Mouse (Mus musculus) embryo, embryonic 10.5 days (tissue): ENCODE measurements around the gene Auts2.

ENCODE experiments used
- DNase-seq: peaks from one replicate; pipeline ENCODE4 v3.0.0-alpha.2; 2015; ENCODE audit warnings: low spot score

The Auts2 gene

DNA sequence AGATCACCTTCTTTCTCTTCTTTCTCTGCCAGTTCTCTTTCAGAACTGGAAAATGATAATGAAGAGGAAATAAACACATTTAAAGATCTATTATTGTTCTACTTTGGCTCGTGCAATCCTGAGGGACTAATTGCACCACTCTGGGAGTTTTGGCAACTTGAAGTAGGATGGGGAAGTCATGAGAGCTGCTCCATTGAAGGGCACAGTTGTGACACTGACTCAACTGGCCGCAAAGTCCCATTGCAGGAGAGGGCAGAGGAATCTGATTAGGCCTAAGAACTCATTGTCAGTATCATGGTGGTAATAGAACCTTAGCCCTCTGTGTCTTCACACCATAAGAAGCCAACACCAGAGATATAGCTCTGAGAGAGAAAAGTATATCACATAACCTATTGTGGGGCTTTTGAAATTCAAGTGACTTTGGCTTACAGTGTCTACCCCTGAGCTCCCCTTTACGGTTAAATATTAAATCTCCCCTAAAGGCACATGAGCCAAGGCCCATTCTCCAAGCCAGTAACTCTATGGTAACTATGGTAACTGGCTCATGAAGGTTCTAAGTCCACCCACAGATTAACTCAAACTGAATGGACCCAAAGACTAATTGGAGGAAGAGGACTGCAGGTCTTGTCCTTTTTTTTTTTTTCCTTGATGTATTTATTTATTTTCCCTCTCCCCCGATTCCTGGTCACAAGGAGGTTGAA is 358.6 kb downstream of the Auts2 start:
- DNase-seq, result no peak

DNA sequence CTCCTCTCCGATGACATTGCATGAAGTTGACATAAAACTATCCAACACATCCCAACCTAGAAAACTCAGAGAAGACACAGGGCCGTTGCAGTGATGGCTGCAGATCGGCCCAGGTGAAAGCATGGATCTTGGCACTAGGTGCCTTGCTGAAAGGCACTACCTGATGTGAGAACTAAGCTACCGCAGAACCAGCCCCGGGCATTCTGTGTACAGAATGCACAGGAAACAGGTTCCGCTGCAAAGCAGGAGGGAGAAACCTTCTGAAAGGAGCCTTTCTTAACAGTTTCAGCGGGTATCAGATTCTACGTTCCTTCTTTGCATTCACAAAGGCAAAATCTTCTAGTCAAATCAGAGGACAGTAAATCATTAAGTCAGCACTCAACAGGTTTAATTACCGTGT is 361.1 kb downstream of the Auts2 start:
- no peak for DNase-seq

DNA sequence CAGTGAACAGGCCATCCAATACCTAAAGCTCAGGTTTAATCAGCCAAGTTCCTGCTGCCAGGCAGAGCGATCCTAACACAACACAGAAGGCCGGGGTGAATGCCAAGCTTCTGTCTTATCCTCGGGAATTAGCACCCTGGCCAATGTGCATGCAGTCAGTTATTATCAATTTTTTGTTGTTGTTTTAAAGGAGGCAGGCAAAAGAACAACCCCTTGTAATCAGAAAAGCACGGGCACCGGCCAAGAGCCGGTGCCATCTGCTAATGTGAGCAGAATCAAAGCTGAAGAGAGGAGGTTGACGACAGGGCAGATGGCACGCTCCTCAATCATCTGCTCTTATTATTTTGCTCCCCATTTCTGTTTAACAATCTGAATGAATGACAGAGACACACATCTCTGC is 373.1 kb downstream of the Auts2 start:
- no peak for DNase-seq

DNA sequence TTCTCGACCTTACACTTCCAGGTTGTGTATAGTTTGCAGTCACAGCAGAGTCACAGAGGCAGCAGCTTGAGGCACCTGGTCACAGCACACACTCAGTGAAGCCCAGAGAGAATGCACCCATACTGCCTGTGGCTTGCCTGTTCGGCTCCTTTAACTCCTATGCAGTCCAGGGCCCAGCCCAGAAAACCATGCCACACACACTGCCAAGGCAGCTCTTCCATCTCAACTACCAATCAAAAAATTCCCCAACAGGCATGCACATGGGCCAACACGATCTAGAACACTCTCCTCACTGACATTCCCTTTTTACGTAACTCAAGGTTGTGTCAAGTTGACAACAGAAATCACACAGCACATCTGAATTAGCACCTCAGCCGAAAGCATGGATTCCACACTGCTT is 374.3 kb downstream of the Auts2 start:
- DNase-seq, result no peak

DNA sequence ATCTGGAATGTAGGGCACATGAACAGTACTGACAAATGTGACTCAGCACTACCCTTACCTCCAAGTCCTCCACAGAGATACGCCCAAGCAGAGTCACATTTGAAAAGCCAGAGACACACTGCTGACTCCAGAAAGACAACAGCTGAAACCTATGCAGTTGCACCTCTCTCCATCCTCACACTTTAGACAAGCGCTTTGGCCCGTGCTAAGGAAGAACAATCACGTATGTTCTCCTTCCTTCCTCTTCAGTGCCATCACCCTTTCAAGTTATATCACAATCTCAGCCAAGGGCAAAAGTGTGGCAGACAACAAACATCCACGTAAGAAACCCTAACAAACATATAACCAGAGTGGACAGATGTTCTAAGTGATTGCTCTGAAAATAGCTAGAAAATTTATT is 374.9 kb downstream of the Auts2 start:
- no peak for DNase-seq

DNA sequence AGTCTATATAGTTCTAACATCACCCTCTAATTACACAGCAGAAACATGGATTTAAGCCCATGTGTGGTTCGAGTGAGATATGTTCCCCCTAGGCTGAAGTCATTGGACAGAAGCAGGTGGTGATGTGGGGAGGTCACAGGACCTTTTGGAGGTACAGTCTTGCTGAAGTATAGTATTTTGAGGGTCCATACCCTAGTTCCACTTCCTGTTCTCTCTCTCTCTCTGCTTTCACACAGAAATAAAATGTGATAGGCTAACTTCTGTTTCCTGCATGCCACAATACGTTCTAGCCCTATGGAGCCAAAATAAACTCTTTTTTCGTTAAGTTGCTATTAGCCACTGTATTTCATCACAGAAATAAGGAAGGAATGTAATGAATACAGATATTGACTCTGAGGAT is 376.6 kb downstream of the Auts2 start:
- no peak for DNase-seq

DNA sequence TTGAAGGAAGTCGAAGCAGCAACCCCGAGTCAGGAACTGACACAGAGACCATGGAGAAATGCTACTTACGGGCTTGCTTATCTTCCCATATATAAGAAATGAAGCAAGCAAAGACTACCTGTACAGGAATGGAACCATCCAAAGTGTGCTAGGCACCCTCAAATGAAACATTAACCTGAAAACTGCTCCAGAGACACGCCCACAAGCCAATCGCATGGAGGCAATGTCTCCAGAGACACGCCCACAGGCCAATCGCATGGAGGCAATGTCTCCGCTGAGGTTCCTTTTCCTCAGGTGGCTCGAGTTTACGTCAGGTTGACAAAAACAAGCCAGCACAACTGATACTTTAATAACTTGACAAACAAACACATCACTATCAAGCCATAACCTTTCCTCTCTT is 379.2 kb downstream of the Auts2 start:
- DNase-seq, result no peak

DNA sequence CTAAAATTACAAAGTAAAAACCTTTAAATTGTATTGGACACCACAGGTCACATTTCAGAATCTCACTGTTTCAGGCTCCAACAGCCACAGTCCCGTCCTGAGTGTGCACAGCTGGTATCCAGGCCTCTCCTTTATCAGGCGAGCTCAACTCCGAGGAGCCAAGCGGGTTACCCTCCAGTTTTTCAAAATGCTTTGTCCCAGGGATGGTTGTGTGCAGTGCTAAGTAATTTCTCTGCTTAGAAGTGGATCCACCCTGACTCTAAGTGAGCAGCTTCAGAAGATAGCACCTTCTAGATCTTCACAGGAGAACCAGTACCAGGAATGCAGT is 381.0 kb downstream of the Auts2 start:
- DNase-seq, result peak; percentile 24

DNA sequence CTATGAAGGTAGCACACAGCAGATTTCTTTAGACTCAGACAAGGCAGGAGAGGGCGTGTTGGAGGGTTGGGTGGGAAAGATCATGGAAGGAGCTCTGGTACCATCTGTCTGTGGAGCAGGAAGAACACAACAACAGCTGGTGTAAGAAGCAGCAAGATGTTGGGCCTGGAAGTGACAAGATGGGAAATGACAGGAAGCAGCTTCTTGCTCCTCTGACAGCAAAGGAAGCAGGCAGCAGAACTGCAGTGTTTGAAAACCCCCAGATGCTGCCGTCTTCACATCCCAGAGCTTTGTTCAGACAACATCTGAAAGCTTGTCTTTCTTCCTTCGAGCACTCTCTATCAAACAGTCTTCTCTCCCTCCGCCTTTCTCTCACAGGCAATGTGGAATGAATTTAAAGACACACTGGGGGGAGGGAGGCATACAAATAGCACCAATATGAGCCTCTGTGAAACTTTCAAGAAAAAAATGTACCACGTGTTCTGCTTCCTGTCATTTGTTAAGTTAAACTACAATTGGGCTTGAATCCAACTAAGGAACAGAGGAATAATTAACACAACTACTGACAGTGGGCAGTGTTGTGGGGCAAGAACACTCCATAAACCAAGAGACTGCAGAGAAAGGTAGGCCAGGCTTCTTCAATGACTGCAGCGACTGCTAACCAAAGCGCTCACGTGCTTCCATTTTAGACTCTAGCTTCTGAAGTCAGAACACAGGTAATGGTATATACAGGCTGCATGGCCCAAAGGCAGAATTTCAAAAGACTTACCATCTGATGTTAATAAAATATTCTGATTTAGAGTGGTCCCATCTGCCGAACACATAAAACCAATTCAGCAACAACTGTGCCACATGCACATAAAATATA is 381.6 kb downstream of the Auts2 start:
- peak; percentile 48 for DNase-seq

DNA sequence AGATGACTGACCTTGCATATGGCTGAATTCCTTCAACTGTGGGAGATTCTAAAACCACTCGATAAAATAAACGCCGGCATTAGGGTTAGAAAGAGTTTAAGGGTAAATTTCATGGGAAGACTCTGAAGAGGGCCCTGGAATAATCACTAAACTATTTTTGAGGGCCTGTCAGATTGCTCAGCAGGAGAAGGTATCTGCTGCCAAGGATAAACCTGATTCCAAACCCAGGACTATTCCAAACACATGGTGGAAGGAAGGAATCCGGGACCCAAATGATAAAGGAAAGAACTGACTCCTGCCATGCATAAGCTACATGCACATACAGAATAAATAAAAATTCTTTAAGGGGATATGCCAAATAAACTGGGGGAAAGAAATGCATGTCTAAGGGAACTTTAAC is 399.0 kb downstream of the Auts2 start:
- no peak for DNase-seq

DNA sequence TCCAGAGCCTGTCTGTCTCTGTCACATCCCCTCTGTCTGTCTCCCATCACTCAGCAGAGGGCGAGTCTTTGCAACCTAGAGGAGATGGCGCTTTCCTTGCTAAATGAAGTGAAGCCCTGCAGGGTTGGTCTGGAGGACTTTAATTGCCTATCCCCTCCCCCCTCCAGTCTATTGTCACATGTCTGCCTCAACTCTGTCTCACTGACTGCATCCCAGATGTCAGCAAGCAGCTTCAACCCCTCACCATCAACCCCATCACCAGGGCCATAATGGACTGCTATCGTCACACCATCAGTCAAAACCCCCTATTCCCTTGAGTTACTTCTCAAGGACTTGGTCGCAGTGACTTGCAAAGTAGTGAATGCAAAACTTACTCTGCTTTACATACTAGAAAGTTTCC is 402.3 kb downstream of the Auts2 start:
- DNase-seq, result no peak

DNA sequence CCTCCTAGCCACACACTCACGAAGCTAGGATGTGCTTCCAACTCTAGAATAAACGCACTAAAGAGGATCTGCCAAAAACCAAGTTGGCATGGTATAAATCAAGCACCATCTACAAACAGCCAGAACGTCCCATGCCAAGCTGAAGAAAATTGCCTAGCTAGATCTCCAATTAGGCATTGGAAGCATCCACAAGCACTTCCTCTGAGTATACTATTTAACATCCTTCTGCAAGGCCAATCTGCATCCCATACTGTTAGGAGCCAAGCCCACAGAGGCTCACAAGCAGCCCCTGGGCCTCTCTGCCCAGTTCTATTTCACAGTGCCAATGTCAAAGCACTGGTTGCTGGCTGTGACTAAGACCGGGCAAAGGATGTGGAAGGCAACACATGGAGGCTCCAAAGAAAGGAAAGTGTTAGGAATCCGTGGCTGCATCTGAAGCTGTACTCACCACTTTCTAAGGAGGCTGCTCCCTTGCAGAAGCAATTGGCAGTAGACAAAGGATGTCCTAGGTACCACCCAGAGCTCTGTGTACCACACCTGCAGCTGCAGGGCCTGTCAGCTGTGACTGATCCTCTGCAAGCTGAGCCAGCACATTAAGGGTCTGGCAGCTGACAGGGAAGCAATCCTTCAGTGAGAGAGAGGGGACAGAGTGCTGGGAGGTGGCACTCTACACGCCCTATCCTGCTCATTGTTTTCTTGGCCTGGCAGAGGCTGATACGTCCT is 407.0 kb downstream of the Auts2 start:
- DNase-seq, result no peak

DNA sequence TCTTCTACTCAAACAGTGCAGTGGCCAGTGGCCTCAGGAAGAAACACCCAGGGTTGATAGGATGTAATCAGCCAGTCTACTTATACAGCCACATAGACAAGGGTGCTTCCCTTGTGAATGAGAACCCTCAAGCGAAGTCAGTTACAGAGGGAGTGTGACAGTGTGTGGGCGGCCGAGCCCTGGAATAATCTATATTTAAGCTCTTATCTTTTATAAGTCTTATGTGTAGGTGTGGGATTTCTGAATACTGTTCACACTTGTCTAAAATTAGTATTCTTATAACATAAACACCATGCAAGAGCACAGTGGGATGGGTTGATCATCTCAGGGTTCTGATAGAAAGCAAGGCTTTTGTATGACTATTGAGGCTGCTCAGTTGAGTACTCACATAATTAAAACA is 411.2 kb downstream of the Auts2 start:
- DNase-seq, result no peak

DNA sequence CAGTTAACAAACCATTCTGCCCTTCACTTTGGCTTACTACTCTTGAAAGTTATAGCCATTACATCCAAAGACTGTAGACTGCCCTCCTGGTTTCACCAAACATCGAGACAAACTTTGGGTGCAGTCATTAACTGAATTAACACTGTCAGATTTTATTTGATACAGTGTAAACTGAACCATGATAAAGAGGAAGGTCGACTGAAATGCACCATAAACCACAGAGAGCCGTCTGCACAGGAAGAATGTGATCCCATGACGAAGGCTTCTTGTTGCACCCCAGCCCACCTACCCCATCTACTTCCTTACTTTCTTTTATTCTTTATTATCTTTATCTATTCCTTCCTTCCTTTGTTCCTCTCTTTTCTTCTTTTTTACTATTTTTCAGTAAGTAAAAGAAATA is 412.6 kb downstream of the Auts2 start:
- DNase-seq, result no peak

DNA sequence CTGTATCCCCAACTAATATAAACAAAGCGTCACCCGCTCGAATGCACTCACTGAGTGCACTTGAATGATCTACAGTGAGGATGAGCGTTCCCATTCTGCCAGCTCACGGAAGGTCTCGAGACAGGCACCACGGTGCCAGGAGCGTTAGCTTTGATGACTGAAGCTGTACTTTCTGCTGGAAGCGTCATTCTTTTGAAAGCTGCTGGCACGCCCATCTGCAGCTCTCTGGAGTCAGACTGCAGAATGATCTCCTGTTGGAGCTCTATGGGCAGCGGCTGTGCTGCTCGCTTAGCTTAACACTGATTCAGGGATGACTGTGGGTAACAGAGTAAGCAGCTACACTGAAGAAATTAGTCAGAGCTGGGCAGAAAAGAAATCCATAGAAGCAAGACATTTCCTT is 416.5 kb downstream of the Auts2 start:
- DNase-seq, result no peak

DNA sequence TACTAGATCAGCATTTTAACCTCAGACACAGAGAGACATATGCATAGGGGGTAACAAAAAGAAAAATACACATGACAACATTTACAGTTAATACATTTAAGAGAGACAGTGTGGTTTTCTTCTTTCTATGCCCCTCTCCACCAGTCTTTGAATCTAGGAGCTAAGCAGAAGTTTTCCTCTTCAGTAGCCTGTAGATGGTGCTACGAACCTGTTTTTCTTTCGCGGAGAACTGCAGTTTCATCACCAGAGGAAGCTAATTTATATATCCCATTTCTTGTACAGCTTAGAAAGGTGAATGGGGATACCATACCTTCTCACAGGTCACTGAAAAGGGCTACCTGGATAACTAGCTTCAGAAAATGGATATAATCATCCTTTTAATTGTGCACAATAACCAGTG is 427.5 kb downstream of the Auts2 start:
- peak; percentile 56 for DNase-seq

DNA sequence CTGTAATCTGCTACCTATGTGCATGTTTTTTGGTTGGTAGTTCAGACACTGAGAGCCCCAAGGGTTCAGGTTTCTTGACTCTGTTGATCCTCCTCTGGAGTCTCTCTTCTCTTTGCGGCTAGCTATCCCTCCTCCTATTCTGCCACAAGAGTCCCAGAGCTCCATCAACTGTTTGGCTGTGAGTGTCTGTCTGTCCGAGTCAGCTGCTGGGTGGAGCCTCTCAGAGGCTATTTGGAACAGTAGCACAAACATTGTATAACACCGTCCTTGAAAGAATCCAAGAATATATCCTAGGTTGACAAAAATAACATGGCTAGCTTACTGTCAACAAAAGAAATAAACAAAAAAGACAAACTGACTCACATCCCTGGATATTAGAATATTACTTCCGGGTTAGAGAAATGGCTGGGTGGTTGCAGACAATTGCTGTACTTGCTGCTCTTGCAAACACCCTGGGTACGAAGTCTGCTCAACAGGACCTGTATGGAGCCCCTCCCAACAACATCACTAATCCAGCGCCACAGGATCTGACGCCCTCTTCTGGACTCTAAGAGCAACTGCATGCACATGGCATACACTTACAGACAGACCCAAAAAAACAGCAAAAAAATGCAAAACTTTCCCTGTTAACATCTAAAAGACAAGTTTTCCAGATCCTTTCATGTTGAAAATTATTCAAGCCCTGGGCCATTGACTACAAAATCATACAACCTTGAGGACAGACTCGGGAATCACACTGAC is 428.4 kb downstream of the Auts2 start:
- DNase-seq, result no peak

DNA sequence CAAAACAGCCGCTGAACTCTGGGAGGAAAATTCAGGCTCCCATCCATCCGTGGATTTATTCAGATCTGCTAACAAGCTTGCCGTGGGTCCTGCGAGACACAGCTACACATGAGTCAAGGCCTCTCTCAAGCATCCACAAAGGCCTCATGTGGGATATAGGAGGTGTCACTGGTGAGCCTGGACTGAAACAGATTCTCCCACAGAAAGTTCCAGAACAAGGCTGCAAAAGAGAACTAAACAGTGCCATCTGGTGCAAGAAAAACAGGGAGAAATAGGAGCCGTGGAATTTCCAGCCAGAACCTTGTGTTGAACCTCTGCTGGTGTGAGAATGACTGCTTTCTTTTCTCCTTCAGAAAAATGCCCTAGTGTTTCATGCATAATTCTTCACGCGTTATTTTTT is 429.7 kb downstream of the Auts2 start:
- peak; percentile 60 for DNase-seq

DNA sequence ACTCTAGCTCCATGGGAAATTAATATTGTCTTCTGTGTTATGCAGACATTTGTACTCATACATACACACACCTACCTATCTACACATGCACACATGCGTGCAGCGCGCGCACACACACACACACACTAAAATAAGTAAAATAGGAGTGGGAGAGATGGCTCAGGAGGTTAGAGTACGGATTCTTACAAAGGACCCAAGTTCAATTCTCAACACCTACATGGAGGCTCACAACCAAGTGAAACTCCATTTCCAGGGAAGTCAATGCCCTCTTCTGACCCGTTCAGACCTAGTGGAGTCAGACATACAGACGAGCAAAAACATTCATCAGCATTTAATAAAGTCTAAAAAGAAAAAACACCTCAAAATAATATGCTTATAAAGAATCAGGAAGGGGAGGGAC is 430.5 kb downstream of the Auts2 start:
- DNase-seq, result no peak

DNA sequence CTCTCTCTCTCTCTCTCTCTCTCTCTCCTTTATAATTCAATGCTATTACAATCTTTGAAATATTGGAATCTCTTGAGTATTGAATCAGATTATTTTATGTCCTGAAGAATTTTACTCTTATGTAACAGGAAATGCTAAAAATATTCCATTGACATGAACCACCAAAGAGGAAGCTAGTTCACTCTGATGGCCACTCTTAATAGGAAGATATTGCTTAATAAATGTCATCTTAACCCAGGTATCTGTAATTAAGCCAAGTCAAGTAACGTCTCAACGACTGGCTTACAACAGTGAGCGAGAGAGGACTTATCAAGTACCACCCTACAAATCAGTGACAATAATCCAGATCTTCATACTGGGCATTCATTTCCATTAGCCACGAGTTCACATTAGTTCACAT is 440.7 kb downstream of the Auts2 start:
- DNase-seq, result no peak

DNA sequence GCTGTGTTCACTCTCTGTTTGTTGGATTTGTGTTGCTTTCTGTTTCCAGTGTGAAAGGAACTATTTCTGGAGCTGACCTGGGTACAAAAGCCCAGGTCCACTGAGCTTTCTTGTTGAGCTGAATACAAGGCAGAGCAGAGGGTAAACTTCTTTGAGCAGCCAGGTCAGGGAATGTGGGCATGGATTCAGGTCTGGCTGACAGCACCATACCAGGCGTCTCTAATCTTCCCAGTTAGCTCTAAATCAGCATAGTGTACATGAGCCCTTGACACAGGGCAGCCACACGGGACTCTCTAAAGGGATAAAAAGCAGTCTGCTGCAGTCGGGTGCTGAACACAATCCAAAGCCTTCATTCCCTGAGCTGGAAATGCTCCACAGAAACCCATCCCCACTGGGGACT is 444.7 kb downstream of the Auts2 start:
- DNase-seq, result no peak

DNA sequence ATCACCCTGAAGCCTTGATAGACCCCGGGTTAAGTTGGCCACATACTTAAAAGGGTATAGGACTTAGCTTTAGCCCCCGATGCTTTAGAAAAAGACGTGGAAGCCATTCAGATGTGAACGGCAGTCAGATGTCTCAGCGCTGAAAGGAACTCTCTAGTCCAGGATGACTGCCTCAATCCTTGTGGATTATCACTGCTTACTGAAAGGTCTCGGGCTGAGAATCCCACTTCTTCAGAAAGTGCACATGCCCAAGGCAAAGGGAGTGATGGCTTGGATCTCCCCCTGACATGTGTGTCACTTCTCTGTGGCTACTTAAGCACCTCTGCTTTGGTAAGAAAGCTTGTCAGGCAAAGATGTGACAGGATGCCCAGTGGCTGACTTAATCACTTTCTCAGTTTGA is 450.4 kb downstream of the Auts2 start:
- no peak for DNase-seq
